Mouse (Mus musculus): ENCODE results near the gene Adamtsl4.
A peak's percentile ranks its signal among the peaks of the same experiment; 100 is the strongest.

Gene Adamtsl4

DNA sequence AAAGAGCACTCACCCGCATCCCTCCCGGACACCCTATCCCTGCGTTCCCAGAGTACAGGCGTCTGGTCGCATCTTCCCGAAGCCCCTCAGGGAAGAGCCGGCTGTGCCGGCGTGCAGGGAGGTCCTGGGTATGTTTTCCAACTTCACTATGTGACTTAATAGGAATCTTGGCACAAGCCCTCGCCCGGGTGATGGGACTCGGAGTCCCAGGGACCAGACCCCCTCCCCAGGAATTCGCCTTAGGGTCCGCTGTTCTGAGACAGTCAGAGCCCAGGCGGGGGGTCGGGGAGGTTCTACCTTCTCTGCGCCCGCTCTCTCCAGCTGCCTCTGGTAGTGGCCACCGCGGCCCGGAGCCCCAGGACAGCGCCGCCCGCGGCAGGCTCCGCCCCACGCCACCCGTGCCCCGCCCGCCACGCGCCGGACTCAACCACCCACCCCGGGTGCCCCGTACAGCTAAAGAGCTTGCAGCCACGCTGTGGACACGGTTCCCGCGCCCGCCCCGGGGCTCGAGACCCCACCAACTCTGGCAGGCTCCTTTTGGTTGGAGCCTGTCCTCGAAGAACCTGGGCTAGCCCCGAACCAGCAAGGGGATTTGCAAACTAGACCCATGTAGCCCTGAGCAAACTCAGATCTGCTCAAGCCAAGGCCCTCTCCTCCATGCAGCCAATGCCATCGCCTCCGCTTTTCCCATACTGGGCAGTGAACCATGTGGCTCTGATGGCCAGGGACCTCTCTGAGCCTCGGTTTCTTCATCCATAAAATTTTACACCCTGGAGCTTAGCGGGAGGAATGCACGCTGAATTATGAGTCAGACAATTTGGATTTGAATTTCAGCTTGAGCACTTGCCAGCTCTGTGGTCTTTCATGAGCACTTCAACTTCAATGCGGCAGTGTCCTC lies at the start of gene Adamtsl4:
TSS of gene Adamtsl4 (minus strand) at position 394 of the 898 bp plus-strand sequence.
- peak; percentile 60 for DNase-seq

GRCm38 (mm10) chr3:95735071-95735670 lies 47.5 kb upstream of the Adamtsl4 start:
- DNase-seq: no peak

- DNase-seq: no peak
These were observed 46.5 kb upstream of the Adamtsl4 start for GRCm38 (mm10) chr3:95734092-95734702.

- DNase-seq: no peak
These were observed 45.2 kb upstream of the Adamtsl4 start for GRCm38 (mm10) chr3:95732744-95733521.

DNA sequence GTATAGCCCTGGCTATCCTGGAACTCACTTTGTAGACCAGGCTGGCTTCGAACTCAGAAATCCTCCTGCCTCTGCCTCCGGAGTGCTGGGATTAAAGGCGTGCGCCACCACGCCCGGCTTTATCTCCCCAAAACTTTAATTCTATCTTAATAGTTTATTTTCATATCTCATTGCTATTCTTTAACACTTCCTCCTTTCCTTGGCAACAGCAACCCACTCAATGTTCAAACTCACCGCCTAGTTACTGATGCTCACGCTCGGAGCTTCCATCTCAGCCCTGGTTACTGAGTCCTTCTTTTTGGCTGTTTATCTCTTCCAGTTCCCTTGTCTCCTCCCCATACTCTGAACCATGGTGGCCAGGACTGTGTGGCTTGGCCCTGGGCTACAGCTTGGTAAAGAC lies 44.6 kb upstream of the Adamtsl4 start:
- no peak for DNase-seq

DNA sequence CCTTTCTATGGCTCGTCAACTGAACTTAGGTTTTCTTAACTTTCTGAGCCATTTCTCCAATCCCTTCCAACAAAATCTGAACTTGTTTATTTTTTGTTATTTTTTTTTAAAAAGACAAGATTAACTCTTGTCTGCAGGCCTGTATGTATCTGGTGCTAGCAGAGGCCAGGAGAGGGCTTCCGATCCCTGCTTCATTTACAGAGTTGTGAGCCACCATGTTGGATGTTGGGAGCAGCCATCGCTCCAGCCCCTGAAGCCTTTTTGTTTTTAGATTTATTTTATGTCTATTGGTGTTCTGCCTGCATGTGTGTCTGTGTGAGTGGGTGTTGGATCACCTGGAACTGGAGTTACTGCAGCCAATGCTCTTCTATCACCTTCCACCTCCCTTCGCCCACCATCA lies 44.1 kb upstream of the Adamtsl4 start:
- DNase-seq: no peak

DNA sequence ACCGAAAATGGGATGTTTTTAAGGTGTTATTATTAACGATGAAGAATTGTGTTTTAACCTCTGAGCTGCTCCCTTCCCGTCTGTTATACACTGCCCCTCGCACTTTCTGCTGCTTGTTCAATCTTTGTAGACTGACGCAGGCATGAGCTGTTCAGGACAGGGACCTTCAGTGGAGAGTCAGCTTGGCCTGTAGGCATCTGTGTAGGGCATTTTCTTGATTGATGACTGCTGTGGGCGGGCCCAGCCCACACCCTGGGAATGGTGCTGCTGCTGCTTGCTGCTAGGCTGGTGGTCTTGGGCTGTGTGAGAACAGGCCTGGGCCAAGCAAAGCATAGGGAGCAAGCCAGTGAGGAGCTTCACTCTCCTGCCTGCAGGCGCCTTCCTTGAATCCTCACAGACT lies 42.7 kb upstream of the Adamtsl4 start:
- no peak for DNase-seq

- no peak for DNase-seq
These were observed 41.2 kb upstream of the Adamtsl4 start for GRCm38 (mm10) chr3:95728906-95729305.

DNA sequence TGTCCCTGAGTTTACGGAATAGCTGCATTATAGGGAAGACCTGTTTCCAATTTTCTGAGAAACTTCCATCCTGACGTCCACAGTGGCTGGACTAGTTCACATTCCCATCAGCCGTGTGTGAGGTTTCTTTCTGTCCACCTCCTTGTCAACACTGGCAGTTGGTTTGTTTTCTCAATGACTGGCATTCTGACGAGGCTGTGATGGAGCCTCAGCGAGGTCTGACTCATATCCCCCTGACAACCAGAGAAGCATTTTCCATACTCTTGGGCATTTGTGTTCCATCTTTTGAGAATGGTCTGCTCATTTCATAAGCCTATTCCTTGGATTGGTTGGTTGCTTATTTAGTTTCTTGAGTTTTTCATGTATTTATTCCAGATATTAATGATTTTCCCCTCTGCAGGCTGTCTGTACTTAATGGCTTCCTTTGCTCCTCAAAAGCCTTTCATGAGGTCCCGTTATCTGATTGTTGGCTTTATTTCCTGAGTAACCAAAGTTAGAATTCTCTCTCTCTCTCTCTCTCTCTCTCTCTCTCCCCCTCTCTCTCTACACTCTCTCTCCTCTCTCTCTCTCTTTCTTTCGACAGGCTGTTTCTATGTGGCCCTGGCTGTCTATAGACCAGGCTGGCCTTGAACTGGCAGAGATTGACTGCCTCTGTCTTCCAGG lies 39.1 kb upstream of the Adamtsl4 start:
- DNase-seq: no peak

DNA sequence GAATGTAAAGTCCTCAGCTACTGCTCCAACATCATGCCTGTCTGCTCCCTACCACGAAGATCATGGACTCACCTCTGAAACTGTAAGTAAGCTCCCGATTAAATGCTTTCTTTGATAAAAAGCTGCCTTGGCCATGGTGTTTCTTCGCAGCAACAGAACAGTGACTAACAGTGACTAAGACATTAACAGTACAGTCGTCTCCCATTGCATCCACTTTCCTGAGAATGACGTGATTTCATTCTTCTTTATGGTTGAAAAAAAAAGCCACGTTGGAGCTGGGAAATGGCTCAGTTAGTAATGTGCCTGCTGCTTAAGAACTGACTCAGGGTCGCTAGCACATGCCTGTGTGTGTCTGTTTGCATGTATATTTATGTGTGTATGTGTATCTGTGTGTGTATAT lies 38.1 kb upstream of the Adamtsl4 start:
- no peak for DNase-seq

DNA sequence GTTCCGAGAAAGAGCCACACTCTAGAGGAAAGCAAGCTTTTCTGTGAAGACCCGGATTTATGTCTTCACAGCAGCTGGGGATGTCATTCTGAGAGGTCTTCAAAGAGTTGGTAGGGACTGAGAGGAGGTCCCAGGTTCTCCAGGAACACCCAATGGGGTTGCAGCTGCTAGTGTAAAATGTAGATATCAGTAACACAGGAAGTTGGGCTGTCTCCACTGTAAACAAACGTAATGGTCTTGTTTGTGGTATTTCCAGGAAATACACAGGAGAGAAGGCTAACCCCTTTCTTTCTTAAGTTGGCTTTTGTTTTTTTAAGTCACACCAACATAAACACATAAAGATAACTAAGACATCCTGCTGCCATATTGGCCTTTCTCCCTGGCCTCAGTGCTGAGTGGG lies 34.7 kb upstream of the Adamtsl4 start:
- DNase-seq: no peak

GRCm38 (mm10) chr3:95718153-95718552 lies 30.4 kb upstream of the Adamtsl4 start:
- DNase-seq: no peak

GRCm38 (mm10) chr3:95716075-95716474 lies 28.4 kb upstream of the Adamtsl4 start:
- DNase-seq: no peak

- no peak for DNase-seq
These were observed 22.2 kb upstream of the Adamtsl4 start for GRCm38 (mm10) chr3:95709967-95710366.

- DNase-seq: no peak
These were observed 21.3 kb upstream of the Adamtsl4 start for GRCm38 (mm10) chr3:95709044-95709443.

DNA sequence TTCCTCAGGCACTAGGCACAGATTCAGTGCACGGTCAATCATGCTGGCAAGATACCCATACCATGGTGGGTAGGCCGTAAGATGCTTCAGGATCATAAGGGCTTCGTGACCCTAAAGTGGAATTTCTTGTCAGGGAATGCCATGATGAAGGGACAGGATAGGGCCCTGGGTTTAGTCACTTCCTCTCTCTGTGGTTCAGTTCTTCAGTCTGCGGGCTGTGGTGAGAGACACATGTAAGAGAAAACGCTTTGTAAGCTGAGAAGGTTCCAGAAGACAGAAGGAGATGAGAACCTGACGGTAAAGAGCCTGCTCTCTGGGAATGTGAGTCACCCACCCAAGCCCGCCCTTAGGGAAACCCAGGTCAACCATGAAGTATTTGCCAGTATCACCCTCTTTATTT lies 19.8 kb upstream of the Adamtsl4 start:
- no peak for DNase-seq

DNA sequence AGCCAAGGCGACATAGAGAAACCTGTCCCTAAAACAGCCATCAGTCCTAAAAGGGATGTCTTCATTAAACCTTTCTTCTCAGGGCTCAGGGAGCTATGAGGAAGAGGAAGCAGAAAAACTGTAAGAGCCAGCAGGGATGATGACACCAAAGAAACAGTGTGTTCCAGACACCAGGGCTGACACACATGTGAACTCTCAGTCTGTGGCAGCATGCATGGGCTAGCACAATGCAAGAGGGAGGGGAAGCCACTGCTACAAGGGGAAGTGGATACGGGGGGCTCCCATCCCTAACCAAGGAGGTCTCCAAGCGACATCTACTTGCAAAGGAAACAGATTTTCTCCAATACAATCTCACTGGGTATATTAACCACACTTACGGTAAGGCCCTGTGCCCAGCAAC lies 18.6 kb upstream of the Adamtsl4 start:
- no peak for DNase-seq

GRCm38 (mm10) chr3:95704612-95705011 lies 16.9 kb upstream of the Adamtsl4 start:
- no peak for DNase-seq

- DNase-seq: no peak
These were observed 15.6 kb upstream of the Adamtsl4 start for GRCm38 (mm10) chr3:95703276-95703675.

DNA sequence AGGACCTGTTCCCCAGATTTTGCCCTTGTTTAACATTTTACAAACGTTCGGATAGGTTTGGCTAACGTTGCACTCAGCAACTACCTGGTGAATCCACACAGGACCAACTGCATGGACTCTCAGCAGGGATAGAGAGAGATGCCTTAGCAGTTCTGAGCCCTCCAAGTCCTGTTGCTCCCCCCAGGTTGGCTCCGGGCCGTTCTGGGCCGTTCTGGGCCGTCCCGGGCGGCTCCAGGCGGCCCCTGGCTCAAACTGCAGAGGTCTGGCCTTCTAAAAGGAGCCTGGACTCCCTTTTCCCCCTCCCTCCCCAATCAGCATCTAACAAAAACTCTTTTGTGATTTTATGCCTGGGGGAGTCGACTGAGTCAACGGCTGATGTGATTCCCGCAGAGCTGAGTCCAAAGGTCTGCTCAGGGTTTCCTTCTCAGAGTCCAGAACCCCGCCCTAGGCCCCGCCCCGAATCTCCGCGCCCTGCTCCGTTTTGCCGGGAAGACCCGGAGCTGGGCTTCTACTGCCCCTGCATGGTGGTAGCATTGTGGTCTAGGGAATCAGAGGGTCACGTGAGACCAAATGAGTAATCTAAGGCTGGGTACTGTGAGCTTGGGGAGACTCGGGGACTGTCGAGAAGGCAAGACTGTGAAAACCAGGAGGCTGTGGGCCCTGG lies 14.3 kb upstream of the Adamtsl4 start:
- peak; percentile 46 for DNase-seq

DNA sequence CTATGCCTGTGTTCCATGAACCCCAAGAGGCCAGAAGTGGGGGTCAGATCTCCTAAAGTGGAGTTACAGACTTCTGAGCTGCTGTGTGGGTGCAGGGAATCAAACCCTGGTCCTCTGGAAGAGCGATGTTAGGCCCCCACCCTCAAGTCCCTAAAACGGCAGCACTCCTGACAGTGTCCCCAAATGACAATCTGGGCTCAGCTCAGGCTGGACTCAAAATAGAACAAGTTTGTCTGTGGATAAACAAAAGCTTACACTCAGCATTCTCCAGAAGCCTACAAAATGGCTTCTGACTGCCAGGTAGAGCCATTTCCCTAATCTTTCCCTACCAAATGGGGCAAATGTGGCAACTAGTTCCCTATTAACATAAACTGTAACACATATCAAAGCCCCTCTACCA lies 13.4 kb upstream of the Adamtsl4 start:
- no peak for DNase-seq

DNA sequence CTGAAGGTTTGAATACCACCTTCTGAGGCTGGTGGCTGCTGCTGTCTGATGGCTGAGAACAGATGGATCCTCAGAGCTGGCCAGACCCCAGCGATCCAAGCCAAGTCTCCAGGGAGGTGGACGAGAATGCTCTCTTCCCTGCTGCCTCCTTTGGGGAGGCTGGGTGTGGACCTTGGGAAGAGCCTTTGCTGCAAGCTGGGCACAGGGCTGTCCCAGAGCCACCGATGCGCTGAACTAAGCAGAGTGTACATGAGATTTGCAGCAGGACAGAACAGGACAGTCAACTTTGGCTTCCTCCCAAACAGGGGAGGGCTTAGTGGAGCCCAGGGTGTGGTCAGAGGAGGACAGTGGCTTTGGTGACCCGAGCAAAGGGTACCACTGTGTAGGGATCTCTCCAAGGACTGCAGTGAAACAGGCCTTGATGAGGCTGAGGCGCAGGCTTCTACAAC lies 12.5 kb upstream of the Adamtsl4 start:
- peak; percentile 55 for DNase-seq

Measured in cerebellum, adult 11 months (tissue).